Mouse (Mus musculus): ENCODE data around the gene Adam23. TPM values are rescaled to one million over a fixed set of nuclear protein-coding genes. Genes with fewer than 3 reads are reported as not detected.

The Adam23 gene
- polyA plus RNA-seq, 1 experiment from 2014 or later: 4.3 TPM

DNA sequence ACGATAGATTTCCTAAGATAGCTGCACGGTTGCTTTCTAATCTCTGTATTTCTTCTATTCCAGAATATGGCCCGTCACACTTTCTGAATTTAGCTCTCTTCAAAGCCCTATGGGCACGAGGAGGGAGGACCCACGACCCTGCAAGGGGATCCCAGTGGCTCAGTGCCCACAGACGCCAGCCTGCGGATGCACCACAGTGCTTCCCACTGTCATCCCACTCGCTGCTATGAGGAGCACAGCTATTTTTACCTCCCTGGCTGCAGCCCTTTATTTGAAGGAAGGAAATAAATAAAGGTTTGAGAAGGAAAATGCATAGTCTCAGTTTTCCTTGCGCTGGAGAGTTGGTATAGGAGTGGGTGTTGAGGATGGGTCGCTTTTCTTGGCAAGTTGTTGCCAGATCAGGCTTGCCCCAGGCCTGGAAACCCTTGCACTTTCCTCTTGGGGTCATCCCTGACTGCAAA is 512 bp upstream of the Adam23 start:
- peaks cover 8% of the 10 kb centered on the region; the same call in 1 of the 2 replicates for H3K4me1 ChIP-seq
- no peaks in the 10 kb centered on the region for H3K9me3 ChIP-seq
- ATAC-seq (ENCODE audit: insufficient number of reproducible peaks, insufficient read depth, low FRiP score, low TSS enrichment, low read depth): no peak
- peaks cover 29% of the 10 kb centered on the region for H3K27me3 ChIP-seq
- 58% methylated on average over 10 of the region's 10 CpGs for WGBS
- peak overlapping the region; percentile 73 for H3K4me3 ChIP-seq
- no peak overlapping the region for H3K27ac ChIP-seq
- H3K36me3 ChIP-seq: no peaks in the 10 kb centered on the region
- peak overlapping the region; percentile 79; the same call in 1 of the 2 replicates for H3K9ac ChIP-seq
- peak overlapping the region; percentile 99 for H3K4me2 ChIP-seq

DNA sequence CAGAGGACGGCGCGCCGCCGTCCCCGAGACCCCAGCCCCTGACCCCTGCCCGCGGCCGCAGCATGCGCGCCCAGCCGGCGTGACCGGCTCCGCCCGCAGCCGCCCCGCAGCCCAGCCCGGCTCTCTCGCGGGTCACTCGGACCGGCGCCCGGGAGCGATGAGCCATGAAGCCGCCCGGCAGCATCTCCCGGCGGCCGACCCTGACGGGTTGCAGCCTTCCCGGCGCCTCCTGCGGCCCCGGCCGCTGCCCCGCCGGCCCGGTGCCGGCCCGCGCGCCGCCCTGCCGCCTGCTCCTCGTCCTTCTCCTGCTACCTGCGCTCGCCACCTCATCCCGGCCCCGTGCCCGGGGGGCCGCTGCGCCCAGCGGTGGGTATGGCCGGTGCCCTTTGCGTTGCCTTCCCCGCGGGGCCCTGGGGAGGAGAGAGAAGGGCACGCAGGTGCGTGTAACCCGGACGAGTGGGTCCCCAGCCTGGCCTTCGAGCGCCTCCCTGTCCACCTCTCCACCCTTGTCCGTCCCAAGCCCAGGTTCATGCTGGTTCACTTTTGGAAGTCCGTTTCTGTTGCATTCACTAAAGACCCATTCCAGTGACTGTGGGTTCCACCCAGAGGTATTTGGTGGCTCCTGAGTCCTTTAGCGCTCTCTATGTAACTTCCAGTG is 485 bp downstream of the Adam23 start:
- Histone ChIP-seq H3K27me3 (peaks cover 29% of the 10 kb centered on the region), H3K4me2 (peak overlapping the region; percentile 99), H3K9me3 (no peaks in the 10 kb centered on the region), H3K9ac (peak overlapping the region; percentile 79), H3K36me3 (no peaks in the 10 kb centered on the region), H3K4me1 (peaks cover 8% of the 10 kb centered on the region; the same call in 1 of the 2 replicates), H3K4me3 (peak overlapping the region; percentile 73), H3K27ac (no peak overlapping the region)
- WGBS: under 1% methylated on average over 32 of the region's 68 CpGs
- no peak for ATAC-seq (ENCODE audit: insufficient number of reproducible peaks, insufficient read depth, low FRiP score, low TSS enrichment, low read depth)

DNA sequence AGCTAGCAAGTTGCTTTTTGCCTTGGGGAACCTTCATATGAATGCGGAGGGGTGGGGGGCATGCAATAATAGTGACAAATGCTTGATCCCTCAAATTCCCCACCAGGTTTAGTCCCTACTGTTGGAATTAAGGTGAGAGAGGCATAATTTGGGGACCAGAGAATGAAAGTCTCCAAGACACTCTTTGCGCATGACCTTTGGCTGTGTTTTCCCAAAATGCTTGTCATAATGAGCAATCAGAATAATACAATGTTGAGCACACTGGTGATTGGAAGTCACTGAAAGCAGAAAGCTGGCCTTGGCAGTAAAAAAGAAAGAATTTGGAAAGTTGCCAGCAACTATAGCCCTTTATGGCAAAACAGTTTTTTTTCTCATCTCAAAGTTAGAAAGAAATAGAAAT is 1.0 kb downstream of the Adam23 start:
- Histone ChIP-seq H3K4me3 (peak overlapping the region; percentile 73), H3K27ac (no peak overlapping the region), H3K9ac (no peak overlapping the region), H3K4me1 (peaks cover 8% of the 10 kb centered on the region; the same call in 1 of the 2 replicates), H3K36me3 (no peaks in the 10 kb centered on the region), H3K27me3 (peaks cover 26% of the 10 kb centered on the region), H3K9me3 (no peaks in the 10 kb centered on the region), H3K4me2 (peak overlapping the region; percentile 99)
- 61% methylated on average over 2 of the region's 2 CpGs for WGBS
- ATAC-seq (ENCODE audit: insufficient number of reproducible peaks, insufficient read depth, low FRiP score, low TSS enrichment, low read depth): no peak

DNA sequence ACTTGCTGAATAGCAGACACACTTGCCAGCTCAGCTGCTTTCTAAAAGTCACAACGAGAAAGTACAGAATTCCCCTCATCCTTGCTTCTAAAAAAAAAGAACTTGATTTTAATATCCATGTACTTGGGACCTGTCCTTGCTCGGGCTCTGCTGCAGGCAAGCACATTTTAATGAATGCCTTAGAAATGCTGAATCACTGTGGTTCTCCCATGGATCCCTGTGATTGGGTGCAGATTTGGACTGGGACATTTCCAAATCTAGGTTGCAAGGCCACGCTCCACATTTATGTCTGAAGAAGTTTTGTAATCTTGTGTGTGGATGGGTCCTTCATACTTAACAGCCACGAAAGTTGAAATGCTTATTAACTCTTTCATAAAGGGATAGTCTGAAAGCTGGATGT is 4.4 kb downstream of the Adam23 start:
- 71% methylated on average over 4 of the region's 4 CpGs for WGBS
- ATAC-seq (ENCODE audit: insufficient number of reproducible peaks, insufficient read depth, low FRiP score, low TSS enrichment, low read depth): no peak

DNA sequence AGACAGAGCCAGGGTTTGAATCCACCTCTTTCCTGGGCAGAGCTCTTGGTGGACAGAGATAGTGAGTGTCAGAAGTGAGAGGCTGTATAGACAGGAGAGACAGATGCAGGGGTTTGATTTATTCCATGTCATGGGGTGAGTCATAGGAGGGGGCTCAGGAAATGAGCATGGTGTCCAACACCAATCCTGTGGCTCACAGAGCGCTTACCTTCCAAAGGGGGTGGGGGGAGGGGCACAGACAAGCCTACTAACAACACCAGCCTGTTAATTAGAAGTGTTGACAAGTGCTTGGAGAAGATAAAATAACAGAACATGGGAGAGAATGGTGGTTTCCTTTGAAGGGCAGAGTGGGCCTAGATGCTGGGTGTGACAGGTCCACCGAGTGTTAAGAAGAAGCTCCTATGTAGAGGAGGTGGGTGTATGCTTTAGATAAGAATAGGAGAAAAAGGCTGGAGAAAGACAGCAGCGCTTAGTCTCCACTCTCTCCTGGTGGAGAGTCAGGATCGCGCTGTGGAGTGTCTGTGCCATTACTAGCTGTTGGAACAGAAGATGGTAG is 7.7 kb downstream of the Adam23 start:
- H3K27me3 ChIP-seq: no peaks in the 10 kb centered on the region
- H3K9me3 ChIP-seq: no peaks in the 10 kb centered on the region
- no peak overlapping the region for H3K27ac ChIP-seq
- H3K9ac ChIP-seq: no peak overlapping the region
- H3K4me2 ChIP-seq: no peak overlapping the region
- ATAC-seq (ENCODE audit: insufficient number of reproducible peaks, insufficient read depth, low FRiP score, low TSS enrichment, low read depth): no peak
- H3K4me1 ChIP-seq: no peaks in the 10 kb centered on the region
- WGBS: 86% methylated on average over 5 of the region's 5 CpGs
- no peak overlapping the region for H3K4me3 ChIP-seq
- no peaks in the 10 kb centered on the region for H3K36me3 ChIP-seq

More for the DNA sequence above, 4.4 kb downstream of the Adam23 start:
- Histone ChIP-seq H3K4me2 (no peak overlapping the region), H3K4me3 (no peak overlapping the region), H3K9ac (no peak overlapping the region), H3K9me3 (no peaks in the 10 kb centered on the region), H3K27ac (no peak overlapping the region), H3K36me3 (no peaks in the 10 kb centered on the region), H3K27me3 (peaks cover 20% of the 10 kb centered on the region), H3K4me1 (peaks cover 8% of the 10 kb centered on the region; the same call in 1 of the 2 replicates)

DNA sequence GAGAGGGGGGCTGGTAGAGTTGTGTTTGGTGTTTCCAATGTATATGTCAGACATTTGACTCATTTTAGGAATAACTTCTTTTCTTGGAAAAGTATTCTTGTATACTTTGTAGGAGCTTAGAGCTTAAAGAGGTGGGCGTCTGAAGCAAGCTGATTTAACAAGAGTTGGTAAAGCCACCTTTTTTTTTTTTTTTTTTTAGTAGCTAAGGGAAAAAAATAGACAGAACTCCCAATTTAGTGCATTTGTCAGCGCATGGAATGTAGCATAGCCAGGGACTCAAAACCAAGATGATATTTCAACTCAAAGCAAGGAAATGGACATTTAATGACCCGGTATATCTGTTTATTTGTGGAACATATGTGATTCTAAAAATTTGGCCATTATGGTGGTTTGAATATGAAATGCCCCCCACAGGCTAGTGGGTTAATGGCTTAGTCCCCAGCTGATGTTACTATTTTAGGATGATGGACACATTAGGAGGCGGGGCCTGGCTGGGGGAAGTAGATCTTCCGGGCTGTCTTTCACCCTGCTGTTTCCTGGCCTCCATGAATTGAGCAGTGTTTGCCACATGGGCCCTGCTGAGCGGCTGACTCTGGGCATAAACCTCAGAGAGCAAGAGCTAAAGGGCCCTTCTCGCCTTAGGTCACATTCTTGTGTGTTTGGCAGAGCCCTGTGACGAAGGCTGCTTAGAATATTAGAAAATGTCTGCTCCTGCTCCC is 12.3 kb downstream of the Adam23 start:
- H3K27ac ChIP-seq: no peak overlapping the region

DNA sequence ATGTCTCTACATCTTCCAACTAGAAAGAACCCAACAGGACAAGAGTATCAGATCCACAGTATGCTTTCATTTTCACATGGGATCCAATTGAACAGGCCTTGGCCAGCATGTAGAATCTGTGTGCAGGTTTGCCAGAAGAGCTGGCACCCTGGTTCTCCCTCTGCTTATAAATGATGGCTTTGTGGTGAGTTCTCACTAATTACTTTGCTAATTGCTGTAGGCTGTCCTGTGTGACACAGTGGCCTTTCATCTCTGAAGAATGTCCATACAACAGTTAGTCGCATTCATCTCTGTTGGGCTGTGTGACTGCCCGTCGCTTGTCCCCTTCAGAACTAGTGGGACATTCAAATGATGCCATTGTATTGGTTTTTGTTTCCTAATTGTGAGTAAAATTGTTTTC is 13.5 kb downstream of the Adam23 start:
- 55% methylated on average over 3 of the region's 3 CpGs for WGBS
- H3K4me2 ChIP-seq: no peak overlapping the region
- H3K9me3 ChIP-seq: no peaks in the 10 kb centered on the region
- ATAC-seq (ENCODE audit: insufficient number of reproducible peaks, insufficient read depth, low FRiP score, low TSS enrichment, low read depth): no peak
- no peaks in the 10 kb centered on the region for H3K36me3 ChIP-seq
- no peak overlapping the region for H3K4me3 ChIP-seq
- no peaks in the 10 kb centered on the region for H3K27me3 ChIP-seq
- H3K4me1 ChIP-seq: no peaks in the 10 kb centered on the region
- H3K27ac ChIP-seq: no peak overlapping the region
- no peak overlapping the region for H3K9ac ChIP-seq

More for the DNA sequence above, 12.3 kb downstream of the Adam23 start:
- Histone ChIP-seq H3K4me2 (no peak overlapping the region), H3K9ac (no peak overlapping the region), H3K27me3 (no peaks in the 10 kb centered on the region), H3K4me3 (no peak overlapping the region), H3K4me1 (no peaks in the 10 kb centered on the region), H3K36me3 (no peaks in the 10 kb centered on the region), H3K9me3 (no peaks in the 10 kb centered on the region)
- WGBS: 61% methylated on average over 8 of the region's 8 CpGs
- no peak for ATAC-seq (ENCODE audit: insufficient number of reproducible peaks, insufficient read depth, low FRiP score, low TSS enrichment, low read depth)

DNA sequence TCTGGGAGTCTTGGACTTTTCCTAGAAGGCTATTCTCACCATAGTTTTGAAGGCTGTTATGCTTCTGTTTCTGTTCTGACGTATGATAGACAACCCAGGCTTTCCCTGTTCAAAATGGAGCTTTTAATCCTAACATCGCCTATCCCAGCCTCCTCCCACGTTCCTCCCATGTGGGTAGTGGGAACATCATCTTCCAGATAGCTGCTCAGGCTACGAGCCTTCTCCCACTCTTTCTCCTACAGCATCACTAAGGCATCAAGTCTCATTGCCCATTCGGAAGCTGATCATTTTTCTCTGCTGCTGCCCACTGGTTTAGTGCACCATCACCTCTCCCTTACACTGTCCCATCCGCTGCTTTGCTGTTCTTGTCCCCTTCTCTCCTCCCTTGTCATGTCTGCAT is 14.2 kb downstream of the Adam23 start:
- Histone ChIP-seq H3K9ac (no peak overlapping the region), H3K4me2 (no peak overlapping the region), H3K9me3 (no peaks in the 10 kb centered on the region), H3K4me3 (no peak overlapping the region), H3K27me3 (no peaks in the 10 kb centered on the region), H3K36me3 (no peaks in the 10 kb centered on the region), H3K27ac (no peak overlapping the region), H3K4me1 (peaks cover 7% of the 10 kb centered on the region)
- WGBS: 79% methylated on average over 6 of the region's 6 CpGs
- no peak for ATAC-seq (ENCODE audit: insufficient number of reproducible peaks, insufficient read depth, low FRiP score, low TSS enrichment, low read depth)

DNA sequence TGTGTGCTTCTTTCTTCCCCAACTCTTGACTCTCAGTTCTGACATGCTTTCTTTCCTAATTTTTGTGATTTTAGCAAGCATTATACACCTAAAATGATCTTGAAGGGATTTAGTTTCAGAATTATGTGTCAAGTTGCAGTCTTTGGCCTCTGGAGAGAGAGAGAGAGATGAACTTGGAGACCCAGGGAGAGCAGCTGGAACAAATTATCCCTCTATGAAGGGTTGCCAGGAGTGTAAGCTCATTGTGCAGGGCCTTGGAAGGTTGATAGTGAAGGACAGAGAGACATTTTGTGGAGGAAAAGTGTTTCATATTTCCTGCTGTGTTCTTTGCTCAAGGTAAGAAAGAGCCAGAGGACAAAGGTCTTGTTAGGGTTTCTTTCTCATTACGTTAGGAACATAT is 18.8 kb downstream of the Adam23 start:
- Histone ChIP-seq H3K27me3 (no peaks in the 10 kb centered on the region), H3K9ac (no peak overlapping the region), H3K4me1 (peaks cover 7% of the 10 kb centered on the region), H3K27ac (no peak overlapping the region), H3K4me3 (no peak overlapping the region), H3K9me3 (no peaks in the 10 kb centered on the region), H3K36me3 (no peaks in the 10 kb centered on the region), H3K4me2 (no peak overlapping the region)
- no peak for ATAC-seq (ENCODE audit: insufficient number of reproducible peaks, insufficient read depth, low FRiP score, low TSS enrichment, low read depth)
- WGBS: 27% methylated on average over 1 of the region's 1 CpGs

DNA sequence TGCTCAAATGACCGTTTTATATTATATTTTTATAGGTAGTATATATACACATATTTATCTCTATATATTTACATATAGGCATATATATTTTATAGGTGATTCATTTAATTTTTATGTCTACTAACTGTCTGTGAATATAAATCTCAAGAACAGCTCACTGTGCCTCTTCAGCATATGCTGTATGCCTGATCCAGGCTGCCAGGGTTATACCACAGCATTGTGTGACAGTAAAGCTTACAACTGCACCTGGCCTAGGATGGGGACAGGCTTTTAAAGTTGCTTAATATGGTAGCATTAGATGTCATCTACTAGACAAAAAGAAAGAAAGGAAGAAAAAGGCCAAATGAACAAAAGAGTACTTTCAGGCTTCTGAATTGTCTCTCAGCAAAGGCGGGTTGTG is 27.6 kb downstream of the Adam23 start:
- H3K4me3 ChIP-seq: no peak overlapping the region
- WGBS: 76% methylated on average over 2 of the region's 2 CpGs
- H3K4me1 ChIP-seq: no peaks in the 10 kb centered on the region
- ATAC-seq (ENCODE audit: insufficient number of reproducible peaks, insufficient read depth, low FRiP score, low TSS enrichment, low read depth): no peak
- no peak overlapping the region for H3K27ac ChIP-seq
- no peak overlapping the region for H3K4me2 ChIP-seq
- H3K27me3 ChIP-seq: no peaks in the 10 kb centered on the region
- H3K9me3 ChIP-seq: no peaks in the 10 kb centered on the region
- H3K36me3 ChIP-seq: no peaks in the 10 kb centered on the region
- H3K9ac ChIP-seq: no peak overlapping the region

DNA sequence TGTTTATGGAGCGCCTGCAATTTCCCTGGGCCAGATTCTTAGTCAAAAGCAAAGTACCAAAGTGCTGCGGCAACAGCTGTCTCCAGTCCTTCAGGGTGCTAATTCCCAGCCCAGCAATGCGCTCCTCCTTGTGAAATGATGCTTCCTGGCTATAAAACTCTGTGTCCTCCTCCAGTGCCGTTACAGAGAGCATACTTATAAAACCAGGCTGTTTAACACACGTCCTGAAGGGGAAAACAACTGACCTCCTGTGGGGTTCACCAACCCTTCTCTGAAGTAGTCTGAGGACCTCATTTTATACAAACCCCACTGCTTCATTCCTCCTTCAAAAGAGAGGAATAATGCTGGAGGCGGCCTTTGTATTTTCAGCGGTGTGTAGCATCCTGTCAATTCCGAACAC is 28.0 kb downstream of the Adam23 start:
- no peak overlapping the region for H3K4me3 ChIP-seq
- H3K9me3 ChIP-seq: no peaks in the 10 kb centered on the region
- H3K4me1 ChIP-seq: no peaks in the 10 kb centered on the region
- WGBS: 47% methylated on average over 8 of the region's 8 CpGs
- H3K9ac ChIP-seq: no peak overlapping the region
- ATAC-seq (ENCODE audit: insufficient number of reproducible peaks, insufficient read depth, low FRiP score, low TSS enrichment, low read depth): no peak
- H3K27ac ChIP-seq: no peak overlapping the region
- H3K36me3 ChIP-seq: no peaks in the 10 kb centered on the region
- H3K27me3 ChIP-seq: no peaks in the 10 kb centered on the region
- no peak overlapping the region for H3K4me2 ChIP-seq

DNA sequence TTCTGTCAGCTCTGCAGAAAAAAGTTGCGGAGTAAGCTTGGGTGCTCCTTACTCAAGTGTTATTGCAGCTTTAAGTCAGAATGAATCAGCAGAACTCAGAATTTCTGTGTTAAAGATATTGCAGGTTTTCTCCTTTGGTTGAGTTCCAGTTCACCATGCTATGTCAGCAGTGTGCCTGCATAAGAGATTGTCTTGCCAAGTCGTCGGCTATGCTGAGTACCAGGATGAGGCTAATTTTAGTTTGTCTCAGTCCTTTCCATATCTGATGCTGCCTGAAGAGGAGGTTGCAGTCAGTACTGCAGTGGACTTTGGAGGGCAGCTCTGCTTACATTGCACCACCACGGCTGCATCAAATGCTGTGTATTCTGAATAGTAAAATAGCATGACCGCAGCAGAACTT is 33.3 kb downstream of the Adam23 start:
- Histone ChIP-seq H3K9ac (no peak overlapping the region), H3K4me2 (no peak overlapping the region), H3K27ac (no peak overlapping the region), H3K27me3 (no peaks in the 10 kb centered on the region), H3K36me3 (no peaks in the 10 kb centered on the region), H3K4me3 (no peak overlapping the region), H3K9me3 (no peaks in the 10 kb centered on the region), H3K4me1 (no peaks in the 10 kb centered on the region)
- ATAC-seq (ENCODE audit: insufficient number of reproducible peaks, insufficient read depth, low FRiP score, low TSS enrichment, low read depth): no peak
- 84% methylated on average over 5 of the region's 5 CpGs for WGBS

All from embryonic facial prominence, embryonic 13.5 days (tissue).